Mouse (Mus musculus) myocyte (in vitro differentiated cells): ENCODE measurements around the gene Ptprt. TPM values are rescaled to one million over a fixed set of nuclear protein-coding genes. Genes with fewer than 3 reads are reported as not detected.

Source experiments
- H3K27me3 ChIP-seq: one replicate; pipeline ENCODE4 v1.6.1; 2011; ENCODE audit not compliant: control insufficient read depth, insufficient read depth, insufficient read length
- H3K36me3 ChIP-seq: one replicate; pipeline ENCODE4 v1.6.1; 2011; ENCODE audit not compliant: control insufficient read depth, insufficient read depth
- H3K4me2 ChIP-seq: one replicate; pipeline ENCODE4 v1.6.1; 2011; ENCODE audit warnings: low read depth, control low read depth
- H3K4me3 ChIP-seq: one replicate; pipeline ENCODE4 v1.5.1; 2011; ENCODE audit warnings: mild to moderate bottlenecking, control low read depth, moderate library complexity
- H3K79me2 ChIP-seq: one replicate; pipeline ENCODE4 v1.6.1; 2011; ENCODE audit not compliant: control insufficient read depth, insufficient read depth
- H3ac ChIP-seq: one replicate; pipeline ENCODE4 v1.6.1; 2011; ENCODE audit not compliant: control insufficient read depth, insufficient read length
- CEBPB ChIP-seq: IDR thresholded peaks from 2 replicates; pipeline ENCODE4 v1.6.1; 2011; ENCODE audit warnings: mild to moderate bottlenecking, moderate library complexity; ENCODE audit not compliant: poor library complexity, insufficient read depth, severe bottlenecking
- E2F4 ChIP-seq: IDR thresholded peaks from one replicate; pipeline ENCODE4 v1.6.1; 2011; ENCODE audit warnings: mild to moderate bottlenecking, control low read depth, moderate library complexity; ENCODE audit not compliant: insufficient read depth
- MAX ChIP-seq: IDR thresholded peaks from one replicate; pipeline ENCODE4 v1.6.1; 2011; ENCODE audit warnings: low read depth, mild to moderate bottlenecking, control low read depth
- MYOD1 ChIP-seq, 3 experiments: IDR thresholded peaks; one replicate each; pipeline ENCODE4 v1.6.1; 2011; ENCODE audit warnings: control low read depth in 2 of 3, low read depth in 2 of 3, mild to moderate bottlenecking in 2 of 3, moderate library complexity in 1 of 3; ENCODE audit not compliant: insufficient read length in 2 of 3, control insufficient read depth in 1 of 3
- MYOG ChIP-seq, 3 experiments: IDR thresholded peaks; one replicate each; pipeline ENCODE4 v1.6.1; 2011; ENCODE audit warnings: control low read depth in 2 of 3, low read depth in 2 of 3, mild to moderate bottlenecking in 2 of 3; ENCODE audit not compliant: insufficient read length in 2 of 3, control insufficient read depth in 1 of 3, insufficient read depth in 1 of 3
- POLR2A ChIP-seq: IDR thresholded peaks from one replicate; pipeline ENCODE4 v1.6.1; 2011; ENCODE audit warnings: low read depth, mild to moderate bottlenecking, control low read depth, moderate library complexity; ENCODE audit not compliant: insufficient read length
- POLR2AphosphoS2 ChIP-seq: IDR thresholded peaks from one replicate; pipeline ENCODE4 v1.6.1; 2011; ENCODE audit warnings: low read depth, control low read depth; ENCODE audit not compliant: insufficient read length
- REST ChIP-seq: IDR thresholded peaks from one replicate; pipeline ENCODE4 v1.6.1; 2011; ENCODE audit warnings: mild to moderate bottlenecking, control low read depth, moderate library complexity; ENCODE audit not compliant: insufficient read depth, insufficient read length
- SRF ChIP-seq: IDR thresholded peaks from one replicate; pipeline ENCODE4 v1.6.1; 2011; ENCODE audit warnings: low read depth; ENCODE audit not compliant: control insufficient read depth, insufficient read length
- TCF12 ChIP-seq: IDR thresholded peaks from one replicate; pipeline ENCODE4 v1.6.1; 2011; ENCODE audit warnings: mild to moderate bottlenecking, control low read depth; ENCODE audit not compliant: poor library complexity, insufficient read depth, severe bottlenecking
- TCF3 ChIP-seq: IDR thresholded peaks from one replicate; pipeline ENCODE4 v1.6.1; 2011; ENCODE audit warnings: low read depth, control low read depth; ENCODE audit not compliant: insufficient read length
- USF1 ChIP-seq: IDR thresholded peaks from one replicate; pipeline ENCODE4 v1.6.1; 2011; ENCODE audit warnings: low read depth, mild to moderate bottlenecking, control low read depth, moderate library complexity
- polyA plus RNA-seq: library from polyadenylated mRNA; unstranded; fragments of >200 nt; fragmentation: generic; extraction: Trizol; gene quantifications from one replicate; pipeline ENCODE4 v1.2.1, GENCODE M21; 2012; ENCODE audit warnings: missing spikeins

Ptprt gene
- polyA plus RNA-seq, 1 experiment, result 0.08 TPM

GRCm38 (mm10) chr2:162377309-162377708 is 283.6 kb downstream of the Ptprt start:
- TF ChIP-seq POLR2A (no peak), POLR2AphosphoS2 (no peak), MYOG (IDR thresholded peaks at IDR 0.05; ENCODE audit: control insufficient read depth in 1 of 3, insufficient read depth in 1 of 3, insufficient read length in 2 of 3, low read depth in 2 of 3) (no peak), MYOD1 (IDR thresholded peaks at IDR 0.05; ENCODE audit: control insufficient read depth in 1 of 3, insufficient read length in 2 of 3, low read depth in 2 of 3) (no peak), TCF3 (no peak), TCF12 (no peak), SRF (no peak), E2F4 (no peak), CEBPB (no peak), MAX (no peak), REST (no peak), USF1 (no peak)
- Histone ChIP-seq H3ac (no peak overlapping the region), H3K4me3 (no peak overlapping the region)

DNA sequence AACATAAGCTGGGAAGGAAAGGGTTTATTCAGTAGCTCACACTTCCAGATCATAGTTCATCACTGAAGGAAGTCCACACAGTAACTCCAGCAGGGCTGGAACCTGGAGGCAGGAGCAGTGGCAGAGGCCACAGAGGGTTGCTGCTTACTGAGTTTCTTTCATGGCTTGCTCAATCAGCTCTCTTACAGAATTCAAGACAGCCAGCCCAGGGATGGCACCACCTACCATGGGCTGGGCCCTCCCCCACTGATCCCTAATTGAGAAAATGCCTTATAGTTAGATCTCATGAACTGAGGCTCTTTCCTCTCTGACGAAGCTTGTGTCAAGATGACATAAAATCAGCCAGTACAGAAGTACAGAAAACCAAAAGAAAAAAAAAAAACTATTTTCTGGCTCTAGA is 311.9 kb downstream of the Ptprt start:
- Histone ChIP-seq H3K36me3 (no peaks in the 10 kb centered on the region), H3K27me3 (no peaks in the 10 kb centered on the region), H3K4me2 (no peak overlapping the region), H3K79me2 (no peaks in the 10 kb centered on the region), H3ac (no peak overlapping the region), H3K4me3 (no peak overlapping the region)
- no peak for TF ChIP-seq MAX
- no peak for TF ChIP-seq POLR2A
- TF ChIP-seq E2F4, result no peak
- no peak for TF ChIP-seq TCF3
- no peak for TF ChIP-seq MYOD1 (IDR thresholded peaks at IDR 0.05; ENCODE audit: control insufficient read depth in 1 of 3, insufficient read length in 2 of 3, low read depth in 2 of 3)
- TF ChIP-seq REST, result no peak
- no peak for TF ChIP-seq SRF

More at GRCm38 (mm10) chr2:162377309-162377708, 283.6 kb downstream of the Ptprt start:
- H3K4me2 ChIP-seq, result no peak overlapping the region
- H3K27me3 ChIP-seq, result no peaks in the 10 kb centered on the region
- H3K36me3 ChIP-seq, result no peaks in the 10 kb centered on the region
- no peaks in the 10 kb centered on the region for H3K79me2 ChIP-seq

DNA sequence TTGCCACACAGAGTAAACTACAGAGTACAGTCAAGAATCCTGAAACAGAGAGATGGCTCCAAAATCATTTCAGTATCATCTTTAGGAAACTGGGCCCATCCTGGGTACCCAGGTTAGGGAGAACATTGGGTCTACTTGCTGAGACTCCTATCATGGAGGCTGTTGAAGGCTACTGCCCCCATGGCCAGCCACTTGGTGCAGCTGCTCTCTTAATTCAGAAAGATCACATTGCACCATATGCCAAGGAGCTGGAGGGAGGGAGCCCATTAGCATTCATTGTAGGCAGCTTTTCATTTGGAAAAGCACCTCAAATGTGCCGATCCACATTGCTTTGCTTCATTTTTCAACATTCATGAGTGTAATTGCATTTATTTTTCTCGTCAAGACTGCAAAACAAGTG is 319.1 kb downstream of the Ptprt start:
- Histone ChIP-seq H3K27me3 (no peaks in the 10 kb centered on the region), H3K4me2 (no peak overlapping the region), H3K4me3 (no peak overlapping the region), H3K36me3 (no peaks in the 10 kb centered on the region), H3K79me2 (no peaks in the 10 kb centered on the region), H3ac (no peak overlapping the region)
- TF ChIP-seq CEBPB (no peak), POLR2A (no peak), TCF12 (no peak), MAX (no peak), POLR2AphosphoS2 (no peak), MYOD1 (IDR thresholded peaks at IDR 0.05; ENCODE audit: control insufficient read depth in 1 of 3, insufficient read length in 2 of 3, low read depth in 2 of 3) (no peak)

- no peak overlapping the region for H3K4me3 ChIP-seq
- no peaks in the 10 kb centered on the region for H3K79me2 ChIP-seq
- H3ac ChIP-seq, result no peak overlapping the region
- H3K27me3 ChIP-seq, result no peaks in the 10 kb centered on the region
- no peaks in the 10 kb centered on the region for H3K36me3 ChIP-seq
- TF ChIP-seq MAX (no peak), USF1 (no peak), TCF12 (no peak), MYOG (IDR thresholded peaks at IDR 0.05; ENCODE audit: control insufficient read depth in 1 of 3, insufficient read depth in 1 of 3, insufficient read length in 2 of 3, low read depth in 2 of 3) (no peak), SRF (no peak), POLR2A (no peak), MYOD1 (IDR thresholded peaks at IDR 0.05; ENCODE audit: control insufficient read depth in 1 of 3, insufficient read length in 2 of 3, low read depth in 2 of 3) (no peak), POLR2AphosphoS2 (no peak), E2F4 (no peak), CEBPB (no peak), TCF3 (no peak), REST (no peak)
- H3K4me2 ChIP-seq, result no peak overlapping the region
These were observed 320.7 kb downstream of the Ptprt start for GRCm38 (mm10) chr2:162340231-162340630.

GRCm38 (mm10) chr2:162332066-162332683 is 328.8 kb downstream of the Ptprt start:
- TF ChIP-seq MAX (no peak), TCF3 (no peak), POLR2A (no peak), POLR2AphosphoS2 (no peak), MYOD1 (IDR thresholded peaks at IDR 0.05; ENCODE audit: control insufficient read depth in 1 of 3, insufficient read length in 2 of 3, low read depth in 2 of 3) (no peak), SRF (no peak), TCF12 (no peak), E2F4 (no peak), MYOG (IDR thresholded peaks at IDR 0.05; ENCODE audit: control insufficient read depth in 1 of 3, insufficient read depth in 1 of 3, insufficient read length in 2 of 3, low read depth in 2 of 3) (no peak), REST (no peak), CEBPB (no peak), USF1 (no peak)
- no peak overlapping the region for H3K4me3 ChIP-seq
- no peak overlapping the region for H3K4me2 ChIP-seq
- H3K27me3 ChIP-seq, result no peaks in the 10 kb centered on the region
- H3K36me3 ChIP-seq, result no peaks in the 10 kb centered on the region
- no peaks in the 10 kb centered on the region for H3K79me2 ChIP-seq
- H3ac ChIP-seq, result no peak overlapping the region
